Mouse (Mus musculus): Measurements from ENCODE around the gene Lrrc20.
"Not testable (repeated sequence)": the region's sequence is repeated elsewhere in the genome, so short reads cannot be mapped to it uniquely, and the experiment has no call there.

Gene Lrrc20

DNA sequence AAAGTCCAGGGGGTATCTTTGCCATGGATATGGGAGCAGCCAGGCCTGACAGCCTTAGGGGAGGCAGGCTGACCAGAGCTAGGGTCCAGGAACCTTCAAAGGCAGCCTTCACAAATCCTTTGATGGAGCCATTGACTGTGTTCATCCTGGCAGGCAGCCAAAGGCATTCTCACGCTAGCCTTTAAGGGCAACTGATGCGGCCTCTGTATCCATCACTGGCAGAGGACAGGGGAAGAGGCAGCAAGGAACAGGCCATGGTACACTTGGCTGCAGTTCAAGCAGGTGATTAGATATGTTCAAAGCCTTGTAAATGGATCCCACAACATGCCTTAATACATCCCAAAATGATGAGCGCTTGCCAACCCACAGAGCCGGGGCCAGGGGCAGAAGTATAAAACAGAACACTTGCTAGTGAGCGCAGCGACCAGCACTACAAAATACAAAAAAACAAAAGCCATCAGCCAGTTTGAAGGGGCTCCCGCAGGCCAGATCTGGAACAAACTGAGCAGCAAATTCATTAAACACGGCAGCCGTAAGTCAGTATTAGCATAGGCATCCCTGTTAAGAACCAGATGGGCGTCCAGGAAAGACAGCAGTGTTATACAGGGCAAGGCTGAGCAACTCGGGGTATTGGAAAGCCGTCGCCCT is 100.6 kb downstream of the Lrrc20 start:
- DNase-seq (ENCODE audit: low spot score), result no peak

DNA sequence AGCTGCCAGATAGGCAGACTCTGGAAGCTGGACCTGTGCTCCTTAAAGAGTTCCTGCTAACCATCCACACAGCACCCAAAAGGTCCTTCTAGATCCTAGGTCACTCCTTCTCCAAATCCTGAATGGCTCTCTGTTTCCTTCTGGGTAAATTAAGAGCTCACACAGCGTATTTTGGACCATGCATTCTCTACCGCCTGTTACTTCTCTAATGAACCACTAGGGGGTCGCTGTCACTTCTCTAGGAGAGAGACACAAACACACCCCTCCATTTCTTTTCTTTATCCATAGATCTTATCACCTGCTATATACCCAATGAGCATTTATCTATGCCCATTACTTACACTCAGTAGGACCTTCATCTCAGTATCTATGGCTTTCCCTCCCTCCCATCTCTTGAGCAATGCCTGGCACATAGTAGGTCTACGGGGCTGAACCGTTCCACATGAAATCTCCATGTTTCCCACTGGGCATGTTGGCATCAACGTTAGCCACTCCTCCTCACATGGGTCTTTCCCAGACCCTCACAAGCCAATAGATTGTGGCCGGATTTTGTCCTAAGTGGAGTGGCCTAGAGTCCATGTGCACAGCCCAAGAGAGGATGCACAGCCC is 111.7 kb downstream of the Lrrc20 start:
- no peak for DNase-seq (ENCODE audit: low spot score)

DNA sequence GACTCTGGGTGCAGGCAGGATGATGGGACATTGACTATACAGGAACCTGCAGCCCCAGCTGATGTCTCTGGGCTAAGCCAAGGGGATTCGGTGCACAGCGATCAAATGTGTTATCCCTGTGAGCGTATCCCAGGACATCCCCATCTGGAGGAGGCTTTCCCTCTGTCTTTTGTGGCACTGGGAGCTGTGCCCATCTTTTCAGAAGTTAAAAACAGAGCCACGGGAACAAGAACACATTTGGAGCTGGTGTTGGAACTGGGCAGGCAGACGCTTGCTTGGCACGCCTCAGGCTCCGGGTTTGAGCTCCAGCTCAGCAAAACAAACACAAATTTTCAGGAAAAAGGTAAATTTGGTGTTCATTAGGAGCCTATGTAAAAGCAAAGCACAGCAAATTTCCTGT is 122.4 kb downstream of the Lrrc20 start:
- DNase-seq (ENCODE audit: low spot score), result no peak

GRCm38 (mm10) chr10:61599556-61600114 is 124.0 kb downstream of the Lrrc20 start:
- DNase-seq (ENCODE audit: low spot score), result no peak

DNA sequence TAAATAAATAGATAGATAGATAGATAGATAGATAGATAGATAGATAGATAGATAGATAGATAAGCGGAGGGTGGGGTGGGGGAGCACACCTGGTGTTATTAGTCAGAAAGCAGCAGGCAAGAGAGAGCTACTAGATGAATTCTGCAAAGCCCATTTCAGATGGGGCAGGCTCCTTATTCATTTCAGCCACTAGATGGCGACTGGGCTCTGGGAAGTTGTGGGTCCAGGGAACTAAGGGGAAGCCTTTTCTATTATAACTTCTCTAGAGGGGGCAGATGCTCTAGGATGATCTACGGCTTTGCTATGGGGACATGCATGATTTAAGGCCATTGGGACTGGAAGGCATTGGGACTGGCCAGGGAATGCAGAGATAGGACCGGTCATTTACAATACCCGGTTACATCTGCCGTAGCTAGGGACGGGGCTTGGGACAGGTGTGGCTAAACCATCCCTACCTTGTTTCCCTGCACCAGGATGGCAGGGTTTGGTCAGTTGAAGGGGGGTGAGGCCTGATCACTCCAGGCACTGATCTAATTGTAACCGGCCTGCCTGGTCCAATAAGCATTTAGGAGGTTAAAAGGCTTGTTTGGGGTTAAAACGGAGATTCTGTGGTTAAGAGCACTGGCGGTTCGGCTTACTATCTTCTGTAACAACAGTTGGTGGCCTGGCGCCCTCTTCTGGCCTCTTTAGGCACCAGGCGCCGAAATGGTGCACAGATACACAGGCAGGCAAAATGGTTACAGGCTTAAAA is 126.9 kb downstream of the Lrrc20 start:
- DNase-seq (ENCODE audit: low spot score), result peak; percentile 74

DNA sequence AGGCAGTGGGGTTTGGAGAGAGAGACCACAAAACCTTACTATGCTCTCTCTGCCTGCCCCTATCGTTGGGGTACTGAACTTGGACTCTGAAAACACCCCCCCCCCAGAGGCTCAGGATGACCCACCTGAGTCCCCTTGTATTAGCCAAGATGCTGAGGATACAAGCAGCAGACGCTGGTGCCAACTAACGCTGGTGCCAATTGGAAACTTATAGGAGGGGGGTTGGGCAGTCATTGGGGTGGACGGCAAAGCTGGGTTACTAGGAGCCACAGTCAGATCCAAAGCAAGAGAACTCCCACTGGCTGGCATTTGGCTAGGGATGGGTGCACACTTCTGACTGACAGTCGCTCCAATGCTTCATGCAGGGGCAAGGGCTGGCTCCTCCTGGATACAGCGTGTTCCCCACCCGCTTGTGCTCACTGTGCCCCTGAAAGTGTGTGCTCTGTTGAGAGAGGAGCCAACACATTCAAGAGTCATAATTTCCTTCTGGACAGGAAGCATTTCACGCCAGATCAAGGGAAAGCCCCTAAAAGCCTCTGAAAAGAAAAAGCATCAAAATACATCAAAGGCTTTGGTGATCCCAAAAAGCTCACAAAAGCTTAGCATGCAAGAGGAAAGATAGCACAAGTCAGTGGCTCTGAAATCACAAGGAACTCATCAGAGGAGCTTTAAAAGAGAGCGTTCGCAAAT is 128.9 kb downstream of the Lrrc20 start:
- no peak for DNase-seq (ENCODE audit: low spot score)

DNA sequence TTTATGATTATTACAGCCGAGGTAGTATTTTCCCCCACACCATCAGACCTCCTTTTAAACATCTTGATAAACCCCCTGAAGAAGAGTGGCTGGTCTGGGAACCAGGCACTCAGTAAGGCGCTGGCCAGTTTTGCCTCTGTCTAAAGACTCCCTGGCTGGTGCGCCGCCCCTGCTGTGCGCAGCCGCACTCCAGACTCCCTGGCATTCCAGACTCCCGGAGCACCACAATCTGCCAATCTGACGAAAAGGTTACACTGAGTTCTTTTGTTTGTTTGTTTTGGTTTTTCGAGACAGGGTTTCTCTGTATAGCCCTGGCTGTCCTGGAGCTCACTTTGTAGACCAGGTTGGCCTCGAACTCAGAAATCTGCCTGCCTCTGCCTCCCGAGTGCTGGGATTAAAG is 129.8 kb downstream of the Lrrc20 start:
- not testable (repeated sequence) for DNase-seq (ENCODE audit: low spot score)

DNA sequence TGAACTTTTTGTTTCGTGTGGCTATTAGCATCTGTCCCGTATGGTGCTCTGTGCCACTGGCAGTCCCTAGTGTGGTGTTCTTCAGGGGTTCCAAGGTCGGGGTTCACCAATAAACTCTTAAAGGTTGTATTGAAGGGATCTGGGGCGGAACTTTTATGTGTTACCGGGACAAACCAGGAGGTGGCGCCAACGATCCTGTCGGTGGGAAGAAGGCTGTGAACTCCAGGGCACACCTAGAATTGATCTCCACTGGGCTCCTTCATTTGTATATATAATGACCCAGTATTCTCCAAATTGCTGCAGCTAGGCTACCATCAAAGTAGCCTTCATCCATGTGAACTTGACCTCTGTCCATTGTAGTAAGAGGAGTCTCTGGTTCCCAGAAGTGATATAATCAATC is 130.2 kb downstream of the Lrrc20 start:
- peak; percentile 69 for DNase-seq (ENCODE audit: low spot score)

DNA sequence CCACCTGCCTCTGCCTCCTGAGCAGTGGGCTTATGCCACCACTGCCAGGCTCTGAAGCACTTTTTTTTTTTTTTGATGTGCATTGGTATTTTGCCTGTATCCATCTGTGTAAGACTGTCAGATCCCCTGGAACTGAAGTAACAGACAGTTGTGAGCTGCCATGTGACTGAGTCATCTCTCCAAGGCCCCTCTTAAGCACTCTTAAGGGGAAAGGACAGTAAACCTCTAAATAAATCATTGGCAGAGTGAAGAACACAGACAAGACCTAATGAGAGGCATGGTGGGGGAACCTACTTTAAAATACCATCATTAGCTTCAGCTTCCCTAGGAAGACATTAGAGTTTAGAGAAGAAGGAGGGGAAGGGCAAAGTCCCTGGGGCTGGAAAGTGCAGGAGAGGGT is 132.6 kb downstream of the Lrrc20 start:
- no peak for DNase-seq (ENCODE audit: low spot score)

DNA sequence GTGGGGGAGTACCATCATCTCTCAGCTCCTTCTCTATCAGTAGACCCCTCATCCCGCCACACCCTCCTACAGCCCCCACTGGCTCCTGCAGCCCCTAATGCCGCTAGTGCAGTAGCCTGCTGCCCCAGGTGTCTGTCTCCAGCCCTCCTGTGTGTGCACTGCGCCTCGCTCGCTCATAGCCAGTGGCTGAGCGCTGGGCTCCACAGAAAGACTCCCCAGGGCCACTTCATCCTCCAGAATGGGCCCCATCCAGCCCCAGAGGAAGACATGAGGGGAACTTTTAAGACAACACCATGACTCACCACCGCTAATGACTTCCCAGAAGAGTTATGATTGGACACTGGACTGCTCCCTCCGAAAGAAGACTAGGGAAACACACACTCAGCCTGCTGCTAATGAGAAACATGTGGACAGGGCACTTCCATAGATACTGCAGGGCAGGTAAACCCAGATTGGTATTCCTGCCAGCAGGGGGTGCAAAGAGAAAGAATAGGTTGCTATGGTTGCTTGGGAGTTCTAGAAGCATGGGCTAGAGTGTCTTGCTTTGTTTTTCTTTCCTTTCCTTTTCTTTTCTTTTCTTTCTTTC is 135.1 kb downstream of the Lrrc20 start:
- DNase-seq (ENCODE audit: low spot score), result no peak

GRCm38 (mm10) chr10:61614311-61614710 is 138.7 kb downstream of the Lrrc20 start:
- no peak for DNase-seq (ENCODE audit: low spot score)

DNA sequence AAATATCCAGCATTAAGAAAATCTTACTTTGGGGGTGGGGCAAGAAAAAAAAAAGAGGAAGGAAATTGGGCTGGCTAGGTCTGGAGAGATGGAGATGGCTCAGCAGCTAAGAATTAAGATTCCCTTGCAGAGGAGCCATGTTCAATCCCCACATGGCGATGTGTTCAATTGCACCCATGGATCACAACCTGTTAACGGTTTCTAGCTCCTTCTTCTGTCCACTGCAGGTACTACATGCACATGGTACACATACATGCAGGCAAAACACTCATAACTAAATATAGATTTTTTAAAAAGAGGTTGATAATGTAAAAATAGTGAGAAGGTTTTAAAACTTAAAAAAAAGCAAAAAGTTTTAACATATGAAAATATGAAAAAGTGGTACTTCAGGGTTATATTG is 142.9 kb downstream of the Lrrc20 start:
- DNase-seq (ENCODE audit: low spot score), result no peak

GRCm38 (mm10) chr10:61621681-61622080 is 146.1 kb downstream of the Lrrc20 start:
- DNase-seq (ENCODE audit: low spot score), result no peak

DNA sequence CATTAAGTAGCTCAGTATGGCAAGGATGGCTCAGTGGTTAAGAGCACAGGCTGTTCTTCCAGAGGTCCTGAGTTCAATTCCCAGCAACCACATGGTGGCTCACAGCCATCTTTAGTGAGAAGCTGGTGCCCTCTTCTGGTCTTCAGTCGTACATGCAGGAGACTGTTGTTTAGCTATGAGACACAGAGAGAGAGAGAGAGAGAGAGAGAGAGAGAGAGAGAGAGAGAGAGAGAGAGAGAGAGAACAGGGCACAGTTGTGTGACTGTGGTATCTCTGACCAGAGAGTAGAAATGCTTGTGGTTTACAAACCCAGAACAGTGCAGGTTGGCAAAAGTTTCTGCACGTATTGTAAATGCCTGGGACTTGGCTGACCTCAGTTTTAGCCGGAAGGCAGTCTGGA is 148.3 kb downstream of the Lrrc20 start:
- DNase-seq (ENCODE audit: low spot score), result not testable (repeated sequence)

GRCm38 (mm10) chr10:61624771-61625170 is 149.2 kb downstream of the Lrrc20 start:
- DNase-seq (ENCODE audit: low spot score), result no peak

DNA sequence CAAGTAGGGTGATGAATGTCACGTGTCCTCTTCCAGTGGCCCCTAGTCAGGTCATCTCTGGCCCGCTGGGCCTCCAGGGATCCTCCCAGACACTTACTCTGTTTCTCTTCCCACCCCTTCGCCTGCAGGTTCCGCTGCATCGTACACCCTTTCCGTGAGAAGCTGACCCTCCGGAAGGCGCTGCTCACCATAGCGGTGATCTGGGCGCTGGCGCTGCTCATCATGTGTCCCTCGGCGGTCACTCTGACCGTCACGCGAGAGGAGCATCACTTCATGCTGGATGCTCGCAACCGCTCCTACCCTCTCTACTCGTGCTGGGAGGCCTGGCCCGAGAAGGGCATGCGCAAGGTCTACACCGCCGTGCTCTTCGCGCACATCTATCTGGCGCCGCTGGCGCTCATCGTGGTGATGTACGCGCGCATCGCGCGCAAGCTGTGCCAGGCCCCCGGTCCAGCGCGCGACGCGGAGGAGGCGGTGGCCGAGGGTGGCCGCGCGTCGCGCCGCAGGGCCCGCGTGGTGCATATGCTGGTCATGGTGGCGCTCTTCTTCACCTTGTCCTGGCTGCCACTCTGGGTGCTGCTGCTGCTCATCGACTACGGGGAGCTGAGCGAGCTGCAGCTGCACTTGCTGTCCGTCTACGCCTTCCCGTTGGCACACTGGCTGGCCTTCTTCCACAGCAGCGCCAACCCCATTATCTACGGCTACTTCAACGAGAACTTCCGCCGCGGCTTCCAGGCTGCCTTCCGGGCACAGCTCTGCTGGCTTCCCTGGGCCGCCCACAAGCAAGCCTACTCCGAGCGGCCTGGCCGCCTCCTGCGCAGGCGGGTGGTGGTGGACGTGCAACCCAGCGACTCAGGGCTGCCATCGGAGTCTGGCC is 150.0 kb downstream of the Lrrc20 start:
- DNase-seq (ENCODE audit: low spot score), result no peak

- no peak for DNase-seq (ENCODE audit: low spot score)
These were observed 150.9 kb downstream of the Lrrc20 start for GRCm38 (mm10) chr10:61626551-61626950.

GRCm38 (mm10) chr10:61627195-61627937 is 151.8 kb downstream of the Lrrc20 start:
- DNase-seq (ENCODE audit: low spot score), result no peak

GRCm38 (mm10) chr10:61627938-61628250 is 152.3 kb downstream of the Lrrc20 start:
- no peak for DNase-seq (ENCODE audit: low spot score)

All from c-Kit-positive CD71-positive TER-119-positive erythroid progenitor cells, embryonic 14.5 days (primary cell).